Mouse (Mus musculus): ENCODE measurements around the gene Spr.

DNA sequence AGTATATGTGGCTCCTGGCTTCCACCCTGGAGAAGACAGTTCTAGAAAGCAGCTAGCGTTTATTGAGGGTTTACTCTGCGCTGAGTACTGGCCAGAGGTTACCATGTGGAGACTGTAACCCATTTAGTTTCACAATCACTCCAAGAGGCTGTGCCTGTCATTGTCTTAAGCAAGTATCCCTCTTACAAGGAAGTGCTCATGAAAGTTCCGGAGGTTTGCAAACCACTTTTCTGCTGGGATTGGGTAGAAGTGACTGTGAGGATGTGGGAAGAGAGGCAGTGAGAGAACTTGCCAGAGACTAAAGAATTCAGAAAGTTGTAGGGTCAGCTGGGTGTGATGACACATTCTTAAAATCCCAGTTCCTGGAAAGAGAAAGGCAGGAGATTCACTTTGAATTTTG is 46.4 kb upstream of the Spr start:
- TF ChIP-seq CTCF (IDR thresholded peaks at IDR 0.05; ENCODE audit: low read depth) (no peak), EP300 (IDR thresholded peaks at IDR 0.05; ENCODE audit: low read depth) (no peak)

Data from heart, postnatal 0 days (tissue).